Mouse (Mus musculus) cortical plate, adult 2 months (tissue): Measurements from ENCODE around the gene Rnf213.

Experiments used
- CTCF ChIP-seq: fragments of 200-500 bp; IDR thresholded peaks from 2 replicates; pipeline ENCODE4 v1.5.1; 2011; ENCODE audit warnings: mild to moderate bottlenecking, control low read depth, low read length; ENCODE audit not compliant: insufficient read depth; ENCODE audit errors: extremely low read depth
- POLR2A ChIP-seq: fragments of 200-500 bp; IDR thresholded peaks from 2 replicates; pipeline ENCODE4 v1.6.1; 2011; ENCODE audit warnings: mild to moderate bottlenecking, low read length, control low read depth; ENCODE audit not compliant: insufficient read depth; ENCODE audit errors: extremely low read depth

DNA sequence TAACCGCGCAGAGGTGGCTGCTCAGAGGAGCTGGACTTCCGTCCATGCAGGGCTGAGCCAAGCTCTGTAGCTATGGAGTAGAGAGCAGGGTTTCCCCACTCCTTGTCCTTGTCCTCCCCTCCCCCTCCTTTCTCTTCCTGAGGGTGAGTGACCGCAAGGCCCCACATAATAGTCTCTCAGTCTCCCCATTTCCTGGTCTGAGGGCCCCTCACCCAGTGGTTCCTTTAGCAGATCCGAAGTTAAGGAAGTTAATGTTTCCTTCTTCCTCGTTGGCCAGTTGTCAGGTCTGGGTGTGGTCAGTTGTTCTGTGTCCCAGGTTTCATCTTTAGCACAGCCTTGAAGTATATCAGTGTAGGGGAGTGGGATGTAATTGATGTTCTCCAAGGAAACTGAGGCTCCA lies 17.5 kb upstream of the Rnf213 start:
- TF ChIP-seq POLR2A (no peak), CTCF (no peak)
